Mouse (Mus musculus) liver (tissue): ENCODE results near the gene Slc39a11.

Source experiments
- DNase-seq: peaks from one replicate; pipeline ENCODE4 v3.0.0-alpha.2; 2020; ENCODE audit warnings: mixed read lengths

Gene Slc39a11

DNA sequence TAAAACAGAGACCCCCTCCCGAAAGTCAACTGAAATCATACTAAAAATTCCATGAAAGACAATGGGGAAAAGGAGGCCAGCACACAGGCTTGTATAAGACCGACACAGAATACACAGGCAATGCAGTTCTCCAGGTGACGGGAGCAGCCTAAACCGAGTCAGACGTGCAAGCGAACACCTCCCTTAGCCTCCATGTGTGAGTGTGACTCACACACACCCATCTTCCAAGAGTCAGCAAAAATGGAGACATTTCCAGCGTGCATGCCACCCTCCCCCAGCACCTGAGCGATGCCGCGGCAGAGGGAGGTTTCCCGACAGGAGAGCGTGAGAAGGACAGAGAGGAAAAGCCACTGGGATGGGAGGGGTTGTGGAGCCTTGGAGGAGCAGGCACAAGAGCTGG, 258.2 kb downstream of the Slc39a11 start:
- DNase-seq: no peak

DNA sequence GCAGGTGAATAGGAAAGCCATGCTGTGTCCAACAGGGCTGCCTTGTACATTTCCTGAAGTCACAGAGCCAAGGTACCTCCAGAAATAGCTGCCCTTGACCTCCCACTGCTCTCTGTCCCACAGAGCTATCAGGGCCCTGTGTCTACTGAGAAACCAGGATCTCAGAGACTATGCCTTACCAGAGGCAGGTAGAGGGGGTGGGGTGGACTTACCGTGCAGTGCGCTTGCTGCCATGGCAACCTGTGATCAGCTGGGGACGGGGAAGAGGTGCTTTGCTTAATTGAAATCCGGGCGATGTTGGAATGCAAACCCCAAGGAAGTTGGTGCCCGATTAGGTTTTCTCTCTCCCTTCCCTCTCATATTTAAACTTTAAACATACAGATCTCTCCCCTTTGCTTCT, 260.2 kb downstream of the Slc39a11 start:
- DNase-seq: no peak

DNA sequence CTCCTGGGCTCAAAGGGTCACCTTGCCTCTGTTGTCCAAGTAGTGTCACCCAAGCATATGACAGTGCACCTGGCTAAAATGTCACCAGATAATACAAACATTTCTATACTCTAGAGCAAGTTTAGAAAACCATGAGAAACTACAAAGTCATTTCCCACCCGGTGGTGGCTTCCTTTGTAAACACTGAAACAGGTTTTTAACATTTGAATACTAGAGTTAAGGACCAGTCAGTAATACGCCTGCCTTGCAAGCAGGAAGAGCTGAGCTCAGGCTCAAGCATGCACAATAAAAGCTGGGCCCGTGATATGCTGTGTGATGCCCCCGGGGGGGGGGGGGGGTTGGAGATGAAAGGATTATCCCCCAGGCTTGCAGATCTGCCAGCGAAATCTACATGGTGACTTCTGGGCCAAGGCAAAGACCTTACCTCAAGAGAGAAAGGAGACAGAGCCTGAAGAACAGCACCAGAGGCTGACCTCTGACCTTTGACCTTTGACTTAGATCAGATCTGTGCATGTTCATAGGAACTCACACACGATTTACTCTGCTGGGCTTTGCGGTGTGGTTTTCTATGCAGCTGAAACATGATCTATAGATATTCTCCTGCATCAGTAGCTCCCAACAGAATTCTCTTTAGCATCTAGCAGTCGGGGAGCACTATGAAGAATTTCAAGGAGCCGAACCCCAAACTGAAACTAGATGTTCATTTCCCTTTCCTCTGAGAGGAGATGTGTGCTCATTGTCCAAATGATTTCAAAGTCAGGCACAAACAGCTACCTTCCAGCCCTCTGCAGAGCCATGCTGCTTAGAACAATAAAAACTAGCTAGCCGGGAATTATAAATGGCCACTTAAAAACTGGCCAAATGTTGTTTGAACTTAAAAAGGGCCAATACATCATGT, 267.0 kb downstream of the Slc39a11 start:
- no peak for DNase-seq

DNA sequence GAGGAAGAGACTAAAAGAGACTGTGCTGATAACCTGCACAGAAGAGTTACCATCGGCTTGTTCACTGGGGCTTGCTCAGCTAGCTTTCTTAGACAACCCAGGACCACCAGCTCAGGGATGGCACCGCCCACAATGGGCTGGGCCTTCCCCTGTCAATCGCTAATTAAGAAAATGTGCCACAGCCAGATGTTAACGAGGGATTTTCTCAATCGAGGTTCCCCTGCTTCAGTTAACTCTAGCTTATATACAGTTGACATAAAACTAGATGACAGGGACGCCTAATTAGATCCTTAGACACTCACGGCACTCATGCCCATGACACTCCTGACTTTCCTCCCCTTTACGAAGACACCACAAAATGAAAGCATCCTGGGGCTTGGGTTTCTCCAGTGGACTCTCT, 268.3 kb downstream of the Slc39a11 start:
- DNase-seq: no peak

DNA sequence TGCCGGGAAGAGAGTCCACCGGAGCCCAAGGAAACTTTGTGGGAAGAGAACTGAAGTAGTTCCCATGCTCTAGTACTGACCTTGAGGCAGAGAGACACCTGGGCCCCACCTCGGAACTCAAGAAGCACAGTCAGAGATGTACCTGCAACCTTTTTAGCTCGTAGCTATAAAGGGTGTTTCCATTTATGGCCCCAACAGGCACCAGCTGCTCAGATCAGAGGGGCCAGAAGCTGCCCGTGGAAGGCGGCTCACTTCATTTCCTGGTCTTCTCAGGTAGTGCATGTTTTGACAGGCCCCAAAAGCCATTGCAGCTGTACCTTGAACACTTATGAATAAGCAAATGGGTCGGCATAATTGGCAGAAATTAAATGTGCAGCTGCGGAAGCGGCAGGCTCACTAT, 271.0 kb downstream of the Slc39a11 start:
- DNase-seq: no peak

DNA sequence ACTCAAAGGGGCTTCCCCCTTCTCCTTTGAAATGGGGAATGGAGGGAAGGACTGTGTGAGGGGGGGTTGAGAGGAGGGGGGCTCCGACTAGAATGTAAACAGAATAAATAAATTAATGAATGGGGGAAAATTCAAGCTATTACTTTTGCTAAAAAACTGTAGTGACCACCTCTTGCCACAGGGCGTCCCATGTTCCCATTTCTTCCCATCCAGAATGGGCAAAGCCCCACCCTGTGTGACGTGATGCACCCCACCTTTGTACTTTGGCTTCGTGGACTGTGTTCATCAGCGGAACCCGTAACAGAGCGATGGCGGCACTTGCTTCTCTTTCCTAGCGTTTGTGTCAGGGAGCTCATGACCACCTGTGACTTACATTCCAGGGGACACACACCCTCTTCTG, 273.8 kb downstream of the Slc39a11 start:
- DNase-seq: no peak

DNA sequence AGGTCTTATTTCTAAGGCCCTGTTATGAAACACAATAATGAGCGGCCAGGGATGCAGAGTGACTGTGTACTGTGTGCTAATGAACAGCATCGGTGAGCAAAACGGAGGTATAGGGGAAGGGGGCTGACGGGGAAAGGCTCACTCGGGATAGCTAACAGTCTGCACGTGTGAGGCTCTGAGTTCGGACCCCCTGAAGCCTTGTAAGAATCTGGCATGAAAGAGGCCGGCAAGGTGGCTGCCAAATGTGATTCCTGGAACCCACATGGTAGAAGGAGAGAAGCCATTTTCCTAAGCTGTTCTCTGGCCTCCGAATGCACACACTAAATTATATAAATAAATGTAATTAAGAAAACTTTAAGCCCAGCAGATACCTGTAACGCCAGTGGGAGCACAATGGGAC, 276.0 kb downstream of the Slc39a11 start:
- DNase-seq: no peak

DNA sequence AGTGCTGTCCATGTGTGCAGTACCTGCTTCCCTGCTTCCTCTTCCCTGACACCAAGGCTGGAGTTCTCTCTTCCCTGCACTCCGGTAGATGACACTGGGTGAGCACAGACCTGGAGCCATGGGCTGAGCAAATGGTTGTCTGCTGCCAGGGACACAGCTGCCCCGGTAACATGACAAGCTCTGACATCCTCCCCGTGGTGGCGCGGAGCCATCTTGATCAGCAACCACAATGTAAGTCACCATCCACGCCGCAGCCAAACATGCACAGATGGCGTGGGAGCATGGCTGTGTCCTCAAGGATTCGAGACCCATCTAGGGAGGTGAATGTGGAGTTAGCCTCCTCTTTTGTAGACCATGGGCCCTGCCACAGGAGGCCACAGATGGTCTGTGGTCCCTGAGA, 276.5 kb downstream of the Slc39a11 start:
- DNase-seq: no peak

DNA sequence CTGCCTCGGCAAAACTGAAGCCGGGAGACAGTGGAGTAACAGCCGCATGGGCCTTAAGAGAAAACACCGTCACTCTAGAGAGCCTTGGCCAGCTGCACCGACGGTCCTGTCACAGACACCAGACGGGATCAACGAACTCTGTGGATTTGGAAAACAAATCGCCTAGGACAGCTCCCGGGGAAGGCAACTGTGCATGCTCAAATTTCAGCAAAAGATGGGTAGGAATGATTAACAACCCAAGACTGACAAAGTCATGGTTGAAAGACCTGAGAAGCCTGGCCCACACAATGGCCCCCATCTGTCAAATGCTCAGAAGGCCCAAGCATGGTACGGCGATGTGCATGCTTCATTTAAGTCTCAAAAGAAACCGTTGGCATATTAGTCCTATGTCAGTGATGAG, 281.8 kb downstream of the Slc39a11 start:
- DNase-seq: no peak

DNA sequence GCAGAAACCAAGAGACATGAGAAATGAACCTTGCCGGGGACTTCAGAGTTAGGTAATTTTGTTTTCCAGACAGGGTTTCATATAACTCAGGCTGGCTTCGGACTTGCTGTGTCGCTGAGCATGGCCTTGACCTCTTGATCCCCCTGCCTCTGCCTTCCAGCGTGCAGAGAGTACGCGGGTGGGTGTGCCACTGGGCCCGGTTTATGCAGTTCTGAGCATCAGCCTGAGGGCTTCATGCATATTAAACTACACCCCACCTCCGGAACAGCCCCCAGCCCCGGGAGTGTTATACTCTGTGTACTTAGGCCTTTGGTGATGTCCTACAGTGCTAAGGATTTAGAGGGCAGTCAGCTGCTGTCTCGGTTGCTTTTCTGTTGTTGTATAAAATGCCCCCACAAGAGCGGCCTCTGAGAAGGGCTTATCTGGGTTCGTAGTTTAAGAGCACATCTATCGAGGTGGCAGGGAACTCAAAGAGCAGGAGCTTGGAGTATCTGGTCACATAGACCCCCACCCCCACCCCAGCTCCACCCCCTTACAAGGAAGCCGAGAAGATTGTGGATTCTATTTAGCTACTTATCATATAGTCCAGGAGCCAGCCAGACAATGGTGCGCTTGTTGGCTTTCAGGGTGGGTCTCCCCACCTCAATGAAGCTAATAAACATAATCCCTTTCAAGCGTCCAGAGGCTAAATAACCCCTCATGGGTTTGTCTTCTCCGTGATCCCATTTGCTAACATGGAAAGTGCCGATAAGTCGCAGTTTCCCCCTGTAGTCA, 283.4 kb downstream of the Slc39a11 start:
- no peak for DNase-seq

DNA sequence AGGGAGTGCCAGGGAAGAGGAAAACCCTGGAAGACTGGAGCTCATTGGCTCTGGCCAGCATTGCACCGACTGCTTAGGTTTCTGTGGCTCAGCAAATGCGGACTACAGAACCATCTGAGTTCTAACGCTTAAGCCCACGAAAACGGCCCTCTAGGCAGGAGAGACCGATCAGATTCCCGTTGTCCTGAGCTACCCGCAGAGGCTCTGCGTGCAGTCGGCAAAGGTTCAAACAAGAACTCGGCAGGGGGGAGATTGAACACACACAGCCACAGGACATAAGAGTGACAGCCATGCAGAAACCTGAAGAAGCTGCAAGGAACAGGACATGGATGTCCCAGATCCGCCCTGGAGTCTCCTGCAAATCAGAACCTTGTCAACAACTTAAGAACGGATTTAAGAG, 286.1 kb downstream of the Slc39a11 start:
- no peak for DNase-seq

DNA sequence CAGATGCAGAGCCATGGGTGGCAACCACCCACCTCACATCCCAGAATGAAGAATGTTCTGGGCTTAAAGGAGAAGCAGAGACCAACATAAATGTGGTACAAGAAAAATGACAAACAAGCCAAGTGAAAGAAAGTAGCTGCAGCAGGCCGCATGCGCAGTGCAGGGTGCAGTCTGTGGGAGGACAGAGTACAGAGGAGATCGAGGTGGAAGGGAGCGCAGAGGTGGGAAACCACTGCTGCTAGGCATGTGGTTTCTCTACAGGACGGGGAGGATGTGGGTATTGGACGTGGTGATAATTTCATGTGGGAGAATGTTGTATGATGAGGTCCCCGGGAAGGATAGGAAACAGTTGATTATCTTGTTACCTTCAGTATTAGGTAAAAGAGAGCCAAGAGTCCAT, 287.3 kb downstream of the Slc39a11 start:
- no peak for DNase-seq

DNA sequence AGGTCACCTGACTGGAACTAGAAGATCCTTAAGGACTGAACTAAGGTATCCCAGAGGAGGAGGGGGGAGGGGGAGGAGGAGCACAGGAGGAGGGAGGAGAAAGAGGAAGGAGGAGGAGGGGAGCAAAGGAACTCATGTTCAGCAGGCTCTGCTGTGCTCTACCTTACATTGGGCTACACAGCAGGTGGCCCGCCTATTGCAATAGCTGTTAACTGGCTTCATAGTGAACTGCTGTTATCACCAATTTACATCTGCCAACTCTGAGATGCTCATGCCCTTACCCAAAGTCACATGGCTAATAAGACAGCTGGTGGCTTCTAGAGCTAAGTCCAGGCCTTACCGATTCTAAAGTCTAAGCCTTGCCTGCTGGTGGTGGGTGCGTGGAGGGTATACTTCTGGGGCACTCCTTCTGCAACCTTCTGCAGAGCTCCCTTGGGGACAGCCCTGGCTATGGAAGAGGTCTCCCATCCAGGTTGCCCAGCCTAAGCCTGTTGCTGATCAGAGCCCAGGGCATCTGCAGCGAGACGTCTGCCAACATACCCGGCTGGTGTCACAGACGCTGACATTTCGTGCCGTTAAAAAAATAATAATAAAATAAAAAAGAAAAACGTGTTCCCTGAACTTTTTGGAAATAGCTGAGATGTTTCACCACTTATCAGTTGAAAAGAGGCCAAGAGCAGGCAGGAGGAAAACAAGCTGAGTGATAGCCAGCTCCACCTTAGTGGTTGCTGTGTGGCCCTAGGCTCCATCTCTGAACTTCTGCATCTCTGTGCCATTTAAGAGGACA, 289.6 kb downstream of the Slc39a11 start:
- DNase-seq: no peak

DNA sequence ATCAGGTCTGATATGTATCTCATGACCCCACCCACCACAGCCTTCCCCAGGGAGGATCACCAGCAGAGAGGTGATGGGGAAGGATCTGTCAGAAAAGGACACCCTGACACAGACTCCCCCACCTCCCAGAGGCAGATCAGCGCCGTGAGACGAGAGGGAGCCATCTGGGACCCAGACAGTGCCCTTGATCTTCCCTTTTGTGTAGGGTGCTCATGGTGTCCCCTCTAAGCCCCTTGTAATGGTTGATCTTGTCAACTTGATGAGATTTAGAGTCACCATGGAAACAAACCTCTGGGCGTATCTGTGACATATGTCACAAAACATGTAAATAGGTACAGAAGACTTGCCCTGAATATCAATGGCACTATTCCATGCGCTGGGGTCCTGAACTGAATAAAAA, 293.9 kb downstream of the Slc39a11 start:
- no peak for DNase-seq

DNA sequence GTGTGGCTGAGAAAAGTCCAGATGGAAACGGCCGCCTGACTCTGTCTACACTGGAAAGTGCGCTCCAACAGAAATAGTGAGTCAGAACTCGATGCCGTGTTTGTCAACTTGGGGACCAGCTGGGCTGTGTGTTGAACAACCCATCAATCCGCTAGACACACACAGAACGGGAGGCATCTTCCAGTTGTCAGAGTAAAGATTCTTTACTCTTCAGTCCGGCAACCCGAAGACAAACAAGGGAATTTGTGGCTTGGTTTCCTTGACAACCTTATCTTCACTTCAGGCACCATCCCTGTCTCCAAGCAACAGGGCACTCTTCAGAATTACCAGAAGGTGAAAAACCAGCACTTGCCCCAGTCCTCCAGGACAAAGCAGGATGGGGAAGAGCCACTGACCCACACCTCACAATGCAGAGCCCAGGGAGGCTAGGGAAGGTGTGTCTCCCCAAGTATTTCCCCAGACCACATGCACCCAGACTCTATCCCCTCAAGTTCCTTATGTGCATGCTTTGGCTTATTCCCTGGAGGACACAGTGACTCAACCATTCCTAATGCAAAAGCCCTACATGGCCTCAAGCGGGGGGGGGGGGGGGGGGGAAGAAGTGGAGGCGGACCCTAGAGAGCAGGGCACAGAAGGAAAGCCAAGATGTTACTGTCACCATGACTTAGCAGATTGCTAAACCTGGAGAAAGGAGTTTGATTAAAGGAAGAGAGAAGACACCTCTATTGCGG, 297.6 kb downstream of the Slc39a11 start:
- DNase-seq: no peak

DNA sequence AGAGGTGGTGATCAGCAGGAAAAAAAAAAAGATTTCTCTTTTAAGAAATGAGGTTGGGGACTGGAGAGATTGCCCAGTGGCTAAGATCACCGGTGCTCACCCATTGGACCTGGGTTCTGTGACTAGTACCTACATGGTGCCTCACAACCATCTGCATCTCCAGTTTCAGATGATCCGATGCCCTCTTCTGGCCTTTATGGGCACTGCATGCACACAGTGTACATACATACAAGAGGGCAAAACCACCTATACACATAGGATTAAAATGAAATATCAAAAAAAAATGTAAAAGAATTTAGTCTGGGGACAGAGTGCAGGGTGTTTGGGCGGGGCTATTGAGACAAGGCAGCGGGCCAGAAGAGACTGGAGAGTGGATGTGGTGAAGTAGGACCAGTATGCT, 299.3 kb downstream of the Slc39a11 start:
- DNase-seq: no peak

DNA sequence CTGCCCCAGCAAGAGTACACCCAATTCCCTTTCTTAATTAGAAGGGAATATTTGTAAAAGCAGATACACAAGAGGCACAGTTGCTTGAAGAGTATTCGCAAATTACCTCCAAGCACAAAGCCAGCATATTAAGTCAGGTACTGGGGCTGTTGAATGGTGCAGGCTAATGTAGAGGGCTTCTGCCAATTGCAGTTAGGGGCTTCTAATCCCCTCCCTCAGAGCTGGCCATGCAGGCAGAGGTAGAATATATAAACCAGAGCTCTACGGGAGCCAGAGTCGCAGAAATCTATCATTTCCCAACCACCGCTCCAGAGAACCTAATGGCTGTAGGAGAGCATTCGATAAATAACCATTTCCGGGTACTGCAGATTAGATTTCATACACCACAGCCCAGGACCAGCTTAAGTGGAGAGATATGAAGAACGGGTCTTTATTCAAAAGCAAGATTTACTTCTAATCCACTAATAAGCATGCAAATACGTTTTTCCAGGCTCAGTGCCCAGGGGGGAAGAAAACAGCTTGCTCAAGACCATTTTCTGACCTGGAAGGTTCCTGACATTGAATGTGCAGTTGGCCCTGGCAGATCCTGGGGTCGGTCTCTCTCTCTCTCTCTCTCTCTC, 302.9 kb downstream of the Slc39a11 start:
- no peak for DNase-seq

DNA sequence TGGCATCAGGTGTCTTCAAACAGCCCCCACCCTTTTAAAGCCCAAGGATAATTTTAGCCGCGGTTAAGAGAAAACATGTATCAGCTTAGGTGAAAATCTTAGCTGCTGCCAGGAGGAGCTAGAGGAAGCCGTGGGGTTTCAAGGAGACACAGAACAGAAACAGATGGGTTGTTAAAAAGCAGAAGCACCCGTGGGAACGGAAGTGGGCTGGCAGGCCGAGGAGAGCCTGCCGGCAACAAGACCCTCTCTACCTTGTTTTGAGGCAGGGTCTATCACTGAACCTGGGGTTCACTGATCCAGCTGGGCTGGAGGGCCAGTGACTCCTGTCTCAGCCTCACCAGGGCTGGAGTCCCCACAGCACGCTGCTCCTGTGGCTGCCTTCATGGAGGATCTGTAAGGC, 310.1 kb downstream of the Slc39a11 start:
- DNase-seq: no peak

DNA sequence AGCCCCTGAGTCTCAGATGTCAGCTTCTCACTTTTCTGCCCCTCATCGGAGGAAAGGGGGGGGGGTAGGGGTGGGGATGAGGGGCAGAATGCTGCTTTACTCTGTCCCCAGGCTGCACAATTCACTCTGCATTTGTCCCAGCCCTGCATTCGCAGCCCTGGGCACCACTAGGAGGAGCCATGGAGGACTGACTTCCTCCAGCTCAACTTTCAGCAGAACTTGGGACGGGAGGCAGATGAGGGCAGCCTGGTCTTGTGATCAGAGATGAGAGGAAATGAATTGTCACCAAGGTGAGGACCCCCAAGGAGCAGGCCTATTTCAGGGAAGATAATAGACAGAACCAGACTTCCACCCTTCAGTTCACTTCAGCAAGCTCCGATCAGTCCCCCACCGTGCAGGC, 311.3 kb downstream of the Slc39a11 start:
- no peak for DNase-seq

DNA sequence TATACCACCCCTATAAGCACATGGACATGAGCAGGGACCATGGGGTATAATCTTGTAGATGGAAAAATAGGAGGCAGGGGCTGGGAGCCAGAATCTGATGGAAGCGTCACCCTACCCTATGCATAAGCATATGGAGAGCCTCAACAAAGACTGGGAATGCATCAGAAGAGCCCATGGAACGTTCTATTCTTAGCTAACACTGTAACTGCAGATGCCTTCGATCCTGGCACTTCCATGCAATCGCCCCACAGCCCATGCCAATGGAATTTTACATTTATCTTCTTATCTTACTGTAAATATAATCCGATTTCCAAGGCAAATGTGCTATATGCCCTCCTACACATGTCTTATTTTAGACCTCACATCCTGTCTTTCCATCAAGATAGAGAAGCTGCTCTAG, 314.2 kb downstream of the Slc39a11 start:
- no peak for DNase-seq

DNA sequence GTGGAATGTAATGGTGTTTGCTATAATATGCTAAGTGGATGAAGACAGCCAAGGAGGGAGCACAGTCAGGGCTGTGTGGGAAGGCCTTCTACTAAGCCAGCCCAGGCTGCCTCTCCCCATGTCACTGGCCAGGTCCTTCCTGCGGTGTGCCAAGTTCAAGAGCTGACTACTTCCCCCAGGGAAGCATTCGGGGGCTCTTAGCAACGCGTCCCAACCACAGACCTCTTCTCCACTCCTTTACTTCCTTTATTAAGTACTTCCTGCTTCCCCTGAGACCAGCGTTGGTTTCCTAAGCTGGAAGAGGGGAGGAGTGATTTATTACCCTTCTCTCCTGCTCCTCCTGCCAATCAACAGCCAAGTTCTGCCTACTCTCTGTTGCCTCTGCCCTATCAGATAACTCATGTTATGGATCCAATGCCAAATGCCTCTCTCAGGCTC, 315.4 kb downstream of the Slc39a11 start:
- no peak for DNase-seq

DNA sequence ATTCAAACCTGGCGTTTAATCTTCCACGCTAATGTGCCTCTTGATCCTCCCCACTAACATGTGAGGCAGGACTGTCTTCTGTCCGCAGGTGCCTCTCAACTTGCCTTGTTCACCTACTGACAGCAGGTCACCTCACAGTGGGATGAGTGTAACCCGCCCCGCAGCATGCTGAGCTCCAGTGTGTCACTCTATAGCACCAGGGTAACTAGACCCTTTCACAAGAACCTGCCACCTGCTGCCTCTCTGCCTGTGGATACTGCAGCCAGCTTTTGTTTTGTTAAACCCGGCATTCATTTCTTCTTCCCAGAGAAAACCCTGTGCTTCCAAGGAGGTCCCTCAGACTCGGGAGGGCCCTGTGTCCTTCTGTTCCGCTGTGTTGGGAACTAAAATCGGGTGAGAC, 316.3 kb downstream of the Slc39a11 start:
- no peak for DNase-seq
